Mouse (Mus musculus): ENCODE measurements around the gene Klrg1. TPM values are rescaled to one million over a fixed set of nuclear protein-coding genes. Genes with fewer than 3 reads are reported as not detected.

Klrg1 gene
- polyA plus RNA-seq, 1 experiment = not detected

DNA sequence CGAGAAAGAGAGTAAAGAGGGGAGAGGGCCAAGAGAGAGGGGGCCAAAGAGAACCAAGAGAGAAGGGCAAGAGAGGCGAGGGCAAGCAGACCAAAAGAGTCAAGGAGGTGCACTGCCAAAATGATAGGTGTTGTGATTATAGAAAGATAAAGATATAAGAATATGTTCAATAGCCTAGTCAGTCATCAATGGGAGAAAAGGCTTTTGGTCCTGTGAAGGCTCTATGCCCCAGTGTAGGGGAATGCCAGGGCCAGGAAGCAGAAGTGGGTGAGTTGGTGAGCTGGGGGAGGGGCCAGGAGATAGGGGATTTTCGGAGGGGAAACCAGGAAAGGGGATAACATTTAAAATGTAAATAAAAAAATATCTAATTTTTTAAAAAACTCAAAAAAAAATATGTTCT, 11.6 kb upstream of the Klrg1 start:
- no peak overlapping the region for H3ac ChIP-seq (ENCODE audit: control insufficient read depth, insufficient read length)
- H3K4me2 ChIP-seq (ENCODE audit: low read depth) = no peak overlapping the region
- no peaks in the 10 kb centered on the region for H3K27me3 ChIP-seq (ENCODE audit: control insufficient read depth, insufficient read depth, insufficient read length)
- TF ChIP-seq MYOD1 (IDR thresholded peaks at IDR 0.05; ENCODE audit: control insufficient read depth in 1 of 3, insufficient read length in 2 of 3, low read depth in 2 of 3) = no peak
- TF ChIP-seq TCF3 (IDR thresholded peaks at IDR 0.05; ENCODE audit: insufficient read length, low read depth) = no peak
- TF ChIP-seq SRF (IDR thresholded peaks at IDR 0.05; ENCODE audit: control insufficient read depth, insufficient read length, low read depth) = no peak
- TF ChIP-seq MAX (IDR thresholded peaks at IDR 0.05; ENCODE audit: low read depth) = no peak
- TF ChIP-seq USF1 (IDR thresholded peaks at IDR 0.05; ENCODE audit: low read depth) = no peak
- TF ChIP-seq REST (IDR thresholded peaks at IDR 0.05; ENCODE audit: insufficient read depth, insufficient read length) = no peak
- no peak for TF ChIP-seq TCF12 (IDR thresholded peaks at IDR 0.05; ENCODE audit: insufficient read depth, poor library complexity, severe bottlenecking)
- TF ChIP-seq CEBPB (IDR thresholded peaks at IDR 0.05; ENCODE audit: insufficient read depth, poor library complexity, severe bottlenecking) = no peak
- no peak for TF ChIP-seq POLR2AphosphoS2 (IDR thresholded peaks at IDR 0.05; ENCODE audit: insufficient read length, low read depth)
- TF ChIP-seq MYOG (IDR thresholded peaks at IDR 0.05; ENCODE audit: control insufficient read depth in 1 of 3, insufficient read depth in 1 of 3, insufficient read length in 2 of 3, low read depth in 2 of 3) = no peak
- TF ChIP-seq POLR2A (IDR thresholded peaks at IDR 0.05; ENCODE audit: insufficient read length, low read depth) = no peak
- no peak for TF ChIP-seq E2F4 (IDR thresholded peaks at IDR 0.05; ENCODE audit: insufficient read depth)
- H3K4me3 ChIP-seq = no peak overlapping the region
- no peaks in the 10 kb centered on the region for H3K79me2 ChIP-seq (ENCODE audit: control insufficient read depth, insufficient read depth)
- no peaks in the 10 kb centered on the region for H3K36me3 ChIP-seq (ENCODE audit: control insufficient read depth, insufficient read depth)

DNA sequence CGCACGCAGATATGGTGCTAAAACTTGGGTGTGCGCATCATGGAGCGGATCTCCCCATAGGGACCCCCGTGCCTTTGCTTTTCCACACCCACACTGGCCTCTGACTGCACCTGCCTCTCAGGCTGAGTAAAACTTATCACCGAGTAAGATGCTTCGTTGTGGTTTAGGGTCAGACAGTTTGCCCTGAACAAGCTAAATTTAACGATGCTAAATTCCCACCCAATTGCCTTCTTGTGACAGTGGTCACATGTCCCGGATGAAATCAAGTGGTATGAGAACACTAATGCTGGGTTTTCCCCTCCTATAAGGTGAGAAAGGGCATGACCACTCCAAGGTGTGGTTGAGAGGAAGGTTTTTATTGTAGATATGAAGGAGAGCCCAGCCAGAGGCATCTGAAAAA, 11.1 kb upstream of the Klrg1 start:
- Histone ChIP-seq H3ac (ENCODE audit: control insufficient read depth, insufficient read length) (no peak overlapping the region), H3K4me3 (no peak overlapping the region), H3K27me3 (ENCODE audit: control insufficient read depth, insufficient read depth, insufficient read length) (no peaks in the 10 kb centered on the region), H3K36me3 (ENCODE audit: control insufficient read depth, insufficient read depth) (no peaks in the 10 kb centered on the region), H3K4me2 (ENCODE audit: low read depth) (no peak overlapping the region), H3K79me2 (ENCODE audit: control insufficient read depth, insufficient read depth) (no peaks in the 10 kb centered on the region)
- TF ChIP-seq MYOG (IDR thresholded peaks at IDR 0.05; ENCODE audit: control insufficient read depth in 1 of 3, insufficient read depth in 1 of 3, insufficient read length in 2 of 3, low read depth in 2 of 3) = no peak
- TF ChIP-seq SRF (IDR thresholded peaks at IDR 0.05; ENCODE audit: control insufficient read depth, insufficient read length, low read depth) = no peak
- TF ChIP-seq USF1 (IDR thresholded peaks at IDR 0.05; ENCODE audit: low read depth) = no peak
- TF ChIP-seq E2F4 (IDR thresholded peaks at IDR 0.05; ENCODE audit: insufficient read depth) = no peak
- TF ChIP-seq TCF12 (IDR thresholded peaks at IDR 0.05; ENCODE audit: insufficient read depth, poor library complexity, severe bottlenecking) = no peak
- TF ChIP-seq MAX (IDR thresholded peaks at IDR 0.05; ENCODE audit: low read depth) = no peak
- TF ChIP-seq CEBPB (IDR thresholded peaks at IDR 0.05; ENCODE audit: insufficient read depth, poor library complexity, severe bottlenecking) = no peak
- TF ChIP-seq MYOD1 (IDR thresholded peaks at IDR 0.05; ENCODE audit: control insufficient read depth in 1 of 3, insufficient read length in 2 of 3, low read depth in 2 of 3) = no peak
- TF ChIP-seq POLR2A (IDR thresholded peaks at IDR 0.05; ENCODE audit: insufficient read length, low read depth) = no peak
- no peak for TF ChIP-seq POLR2AphosphoS2 (IDR thresholded peaks at IDR 0.05; ENCODE audit: insufficient read length, low read depth)
- TF ChIP-seq TCF3 (IDR thresholded peaks at IDR 0.05; ENCODE audit: insufficient read length, low read depth) = no peak
- TF ChIP-seq REST (IDR thresholded peaks at IDR 0.05; ENCODE audit: insufficient read depth, insufficient read length) = no peak

DNA sequence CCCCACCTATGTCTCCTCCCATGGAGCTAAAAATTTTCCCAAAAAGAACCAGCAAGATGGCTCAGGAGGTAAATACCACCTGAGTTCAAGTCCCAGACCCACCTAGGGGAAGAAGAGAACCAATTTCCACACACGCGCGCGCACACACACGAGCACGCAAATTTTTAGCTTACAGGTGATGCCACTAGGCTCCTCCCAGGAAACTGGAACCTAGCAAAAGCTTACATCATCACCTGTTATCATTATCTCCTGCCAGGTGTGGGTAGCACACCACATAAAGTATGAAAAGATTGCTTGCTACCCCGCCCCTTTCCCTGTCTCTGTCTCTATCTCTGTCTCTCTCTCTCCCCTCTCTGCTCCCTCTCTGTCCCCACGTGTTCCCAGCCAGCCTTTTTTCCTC, 10.4 kb upstream of the Klrg1 start:
- TF ChIP-seq MAX (IDR thresholded peaks at IDR 0.05; ENCODE audit: low read depth) (no peak), TCF3 (IDR thresholded peaks at IDR 0.05; ENCODE audit: insufficient read length, low read depth) (no peak), USF1 (IDR thresholded peaks at IDR 0.05; ENCODE audit: low read depth) (no peak), POLR2A (IDR thresholded peaks at IDR 0.05; ENCODE audit: insufficient read length, low read depth) (no peak), SRF (IDR thresholded peaks at IDR 0.05; ENCODE audit: control insufficient read depth, insufficient read length, low read depth) (no peak), MYOG (IDR thresholded peaks at IDR 0.05; ENCODE audit: control insufficient read depth in 1 of 3, insufficient read depth in 1 of 3, insufficient read length in 2 of 3, low read depth in 2 of 3) (no peak), CEBPB (IDR thresholded peaks at IDR 0.05; ENCODE audit: insufficient read depth, poor library complexity, severe bottlenecking) (no peak), TCF12 (IDR thresholded peaks at IDR 0.05; ENCODE audit: insufficient read depth, poor library complexity, severe bottlenecking) (no peak), POLR2AphosphoS2 (IDR thresholded peaks at IDR 0.05; ENCODE audit: insufficient read length, low read depth) (no peak), E2F4 (IDR thresholded peaks at IDR 0.05; ENCODE audit: insufficient read depth) (no peak), MYOD1 (IDR thresholded peaks at IDR 0.05; ENCODE audit: control insufficient read depth in 1 of 3, insufficient read length in 2 of 3, low read depth in 2 of 3) (no peak), REST (IDR thresholded peaks at IDR 0.05; ENCODE audit: insufficient read depth, insufficient read length) (no peak)
- H3K4me2 ChIP-seq (ENCODE audit: low read depth) = no peak overlapping the region
- H3K36me3 ChIP-seq (ENCODE audit: control insufficient read depth, insufficient read depth) = no peaks in the 10 kb centered on the region
- no peaks in the 10 kb centered on the region for H3K79me2 ChIP-seq (ENCODE audit: control insufficient read depth, insufficient read depth)
- no peak overlapping the region for H3ac ChIP-seq (ENCODE audit: control insufficient read depth, insufficient read length)
- no peak overlapping the region for H3K4me3 ChIP-seq
- no peaks in the 10 kb centered on the region for H3K27me3 ChIP-seq (ENCODE audit: control insufficient read depth, insufficient read depth, insufficient read length)

DNA sequence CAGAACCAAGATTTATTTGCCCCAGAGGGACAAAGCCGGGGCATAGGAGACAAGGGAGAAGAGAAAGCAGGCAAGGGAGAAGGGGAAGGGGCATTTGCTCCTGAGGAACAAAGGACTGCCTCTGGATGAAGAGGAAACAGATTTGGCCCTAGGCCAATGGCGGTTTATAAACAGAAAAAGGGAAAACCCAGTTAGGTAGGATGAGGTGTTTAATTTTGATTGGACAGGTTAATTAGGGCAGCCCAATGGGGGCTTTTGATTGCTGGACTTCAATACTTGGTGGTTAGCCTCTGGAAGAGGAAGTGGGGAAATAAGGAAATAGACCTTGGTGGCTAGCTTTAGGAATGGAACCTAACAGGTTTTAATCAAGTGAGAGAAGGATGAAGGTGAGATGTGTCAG, 9.5 kb upstream of the Klrg1 start:
- Histone ChIP-seq H3K79me2 (ENCODE audit: control insufficient read depth, insufficient read depth) (no peaks in the 10 kb centered on the region), H3K36me3 (ENCODE audit: control insufficient read depth, insufficient read depth) (no peaks in the 10 kb centered on the region), H3K4me3 (no peak overlapping the region), H3ac (ENCODE audit: control insufficient read depth, insufficient read length) (no peak overlapping the region), H3K4me2 (ENCODE audit: low read depth) (no peak overlapping the region), H3K27me3 (ENCODE audit: control insufficient read depth, insufficient read depth, insufficient read length) (no peaks in the 10 kb centered on the region)
- no peak for TF ChIP-seq CEBPB (IDR thresholded peaks at IDR 0.05; ENCODE audit: insufficient read depth, poor library complexity, severe bottlenecking)
- no peak for TF ChIP-seq E2F4 (IDR thresholded peaks at IDR 0.05; ENCODE audit: insufficient read depth)

DNA sequence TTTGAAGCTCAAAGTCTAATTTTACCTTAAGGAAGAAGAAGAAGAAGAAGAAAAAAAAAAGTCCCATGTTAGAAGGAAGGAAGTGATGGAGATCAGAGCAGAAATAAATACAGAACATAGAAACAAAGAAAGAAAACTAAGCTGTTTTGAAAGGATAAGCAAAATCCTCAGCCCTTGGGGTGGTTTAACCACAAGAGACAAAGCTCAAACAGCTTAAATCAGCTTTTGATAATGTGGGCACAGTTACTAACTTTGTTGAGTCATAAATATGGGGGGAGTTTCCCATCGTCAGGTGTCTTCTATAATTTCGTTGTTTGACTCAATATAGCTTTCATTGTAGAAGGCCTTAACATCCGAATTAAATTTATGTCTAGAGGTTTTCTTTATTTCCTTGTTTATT, 9.1 kb upstream of the Klrg1 start:
- H3K27me3 ChIP-seq (ENCODE audit: control insufficient read depth, insufficient read depth, insufficient read length) = no peaks in the 10 kb centered on the region
- no peak overlapping the region for H3K4me2 ChIP-seq (ENCODE audit: low read depth)
- H3K36me3 ChIP-seq (ENCODE audit: control insufficient read depth, insufficient read depth) = no peaks in the 10 kb centered on the region
- no peak overlapping the region for H3K4me3 ChIP-seq
- no peak overlapping the region for H3ac ChIP-seq (ENCODE audit: control insufficient read depth, insufficient read length)
- TF ChIP-seq MAX (IDR thresholded peaks at IDR 0.05; ENCODE audit: low read depth) = no peak
- no peak for TF ChIP-seq USF1 (IDR thresholded peaks at IDR 0.05; ENCODE audit: low read depth)
- no peak for TF ChIP-seq REST (IDR thresholded peaks at IDR 0.05; ENCODE audit: insufficient read depth, insufficient read length)
- no peak for TF ChIP-seq E2F4 (IDR thresholded peaks at IDR 0.05; ENCODE audit: insufficient read depth)
- no peak for TF ChIP-seq SRF (IDR thresholded peaks at IDR 0.05; ENCODE audit: control insufficient read depth, insufficient read length, low read depth)
- no peak for TF ChIP-seq POLR2AphosphoS2 (IDR thresholded peaks at IDR 0.05; ENCODE audit: insufficient read length, low read depth)
- TF ChIP-seq TCF3 (IDR thresholded peaks at IDR 0.05; ENCODE audit: insufficient read length, low read depth) = no peak
- no peak for TF ChIP-seq TCF12 (IDR thresholded peaks at IDR 0.05; ENCODE audit: insufficient read depth, poor library complexity, severe bottlenecking)
- TF ChIP-seq POLR2A (IDR thresholded peaks at IDR 0.05; ENCODE audit: insufficient read length, low read depth) = no peak
- TF ChIP-seq CEBPB (IDR thresholded peaks at IDR 0.05; ENCODE audit: insufficient read depth, poor library complexity, severe bottlenecking) = no peak
- no peak for TF ChIP-seq MYOG (IDR thresholded peaks at IDR 0.05; ENCODE audit: control insufficient read depth in 1 of 3, insufficient read depth in 1 of 3, insufficient read length in 2 of 3, low read depth in 2 of 3)
- no peak for TF ChIP-seq MYOD1 (IDR thresholded peaks at IDR 0.05; ENCODE audit: control insufficient read depth in 1 of 3, insufficient read length in 2 of 3, low read depth in 2 of 3)
- H3K79me2 ChIP-seq (ENCODE audit: control insufficient read depth, insufficient read depth) = no peaks in the 10 kb centered on the region
